Mouse (Mus musculus) liver, embryonic 11.5 days (tissue): Measurements from ENCODE around the gene Cdc73. TPM values are rescaled to one million over a fixed set of nuclear protein-coding genes. Genes with fewer than 3 reads are reported as not detected.
A peak's percentile ranks its signal among the peaks of the same experiment; 100 is the strongest.
"Not testable (repeated sequence)": the region's sequence is repeated elsewhere in the genome, so short reads cannot be mapped to it uniquely, and the experiment has no call there.

ENCODE experiments used
- ATAC-seq: fragments of 200-750 bp; cut with Nextera tagmentation; replicated peaks from 2 replicates; pipeline ENCODE4 v1.8.0; 2017; ENCODE audit warnings: moderate number of reproducible peaks, mild to moderate bottlenecking, moderate TSS enrichment, moderate library complexity; ENCODE audit not compliant: low FRiP score
- DNase-seq: peaks from one replicate; pipeline ENCODE4 v3.0.0-alpha.2; 2017; ENCODE audit warnings: low spot score
- H3K27ac ChIP-seq: fragments of 300-500 bp; sonication (generic); 2 replicates; pipeline ENCODE4 v1.5.1; 2014; ENCODE audit warnings: mild to moderate bottlenecking, low read depth, low read length, control low read depth
- H3K27me3 ChIP-seq: fragments of 300-500 bp; sonication (generic); replicated peaks from 2 replicates; pipeline ENCODE4 v1.6.1; 2014; ENCODE audit warnings: low read length, mixed read lengths; ENCODE audit not compliant: control insufficient read depth, insufficient read depth
- H3K36me3 ChIP-seq: fragments of 300-500 bp; sonication (generic); 2 replicates; pipeline ENCODE4 v1.6.1; 2014; ENCODE audit warnings: mild to moderate bottlenecking, low read length, moderate library complexity, mixed read lengths; ENCODE audit not compliant: control insufficient read depth, insufficient read depth
- H3K4me1 ChIP-seq: fragments of 300-500 bp; sonication (generic); replicated peaks from 2 replicates; pipeline ENCODE4 v1.6.1; 2014; ENCODE audit warnings: low read length, mixed read lengths; ENCODE audit not compliant: control insufficient read depth, insufficient read depth
- H3K4me2 ChIP-seq: fragments of 300-500 bp; sonication (generic); 2 replicates; pipeline ENCODE4 v1.6.1; 2014; ENCODE audit warnings: mild to moderate bottlenecking, control low read depth, moderate library complexity
- H3K4me3 ChIP-seq: fragments of 300-500 bp; sonication (generic); 2 replicates; pipeline ENCODE4 v1.5.1; 2014; ENCODE audit warnings: low read depth, low read length, control low read depth
- H3K9ac ChIP-seq: fragments of 300-500 bp; sonication (generic); 2 replicates; pipeline ENCODE4 v1.6.1; 2014; ENCODE audit warnings: low read depth, low read length, control low read depth
- H3K9me3 ChIP-seq: fragments of 300-500 bp; sonication (generic); 2 replicates; pipeline ENCODE4 v1.6.1; 2016; ENCODE audit warnings: low read length, inconsistent platforms, mixed read lengths; ENCODE audit not compliant: control insufficient read depth
- WGBS: fragments of 180-500 bp; shearing (Covaris S2); extraction: QIAGEN DNeasy Blood & Tissue Kit; methylation state at CpG from one replicate; pipeline ENCODE4 v1.1.7; 2014; 5-methylcytosine and 5-hydroxymethylcytosine counted together
- polyA plus RNA-seq: library from polyadenylated mRNA; unstranded; fragments of >200 nt; fragmentation: Nextera tagmentation; extraction: Ambion mirVana; gene quantifications from 2 replicates; pipeline ENCODE4 v1.2.1, GENCODE M21; 2014

Gene Cdc73
- polyA plus RNA-seq, 1 experiment from 2014 or later, result 15.9 TPM

- 75% methylated on average over 4 of the region's 4 CpGs for WGBS
- ATAC-seq, result no peak
Measured at GRCm38 (mm10) chr1:143707006-143707405, 4.3 kb upstream of the Cdc73 start.

DNA sequence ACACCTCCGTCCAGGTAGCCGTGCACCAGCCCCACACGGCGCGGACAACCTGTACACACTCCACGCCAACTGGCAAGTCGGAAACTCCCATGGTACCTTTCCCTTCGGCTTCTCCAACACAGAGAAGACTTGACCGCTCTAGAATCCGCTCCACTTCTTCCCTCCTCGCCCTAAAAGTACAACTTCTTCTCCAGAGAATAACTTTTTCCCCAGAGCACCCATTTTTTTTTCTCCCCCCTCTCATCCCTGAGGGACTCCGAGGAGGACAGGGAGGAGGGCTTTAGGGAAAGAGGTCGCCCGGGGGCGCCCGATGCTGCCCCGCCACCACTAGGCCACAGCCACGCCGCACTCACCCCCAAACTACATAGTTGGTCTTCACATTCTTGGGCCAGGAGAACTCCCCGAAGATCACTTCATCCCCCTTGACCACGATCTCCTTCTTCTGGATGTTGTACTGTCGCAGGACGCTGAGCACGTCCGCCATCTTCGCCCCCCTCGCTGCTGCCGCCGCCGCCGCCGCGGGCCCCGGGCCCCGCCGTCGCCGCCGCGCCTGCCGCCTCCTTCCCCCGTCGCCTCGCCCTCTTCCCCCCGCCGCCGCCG is 452 bp downstream of the Cdc73 start:
- H3K36me3 ChIP-seq, result peaks cover 4% of the 10 kb centered on the region; the same call in 1 of the 2 replicates
- peak overlapping the region; percentile 88 for H3K27ac ChIP-seq
- peaks cover 5% of the 10 kb centered on the region; the same call in 1 of the 2 replicates for H3K4me1 ChIP-seq
- H3K9me3 ChIP-seq, result no peaks in the 10 kb centered on the region
- ATAC-seq (peak; percentile 67), DNase-seq (no peak)
- no peaks in the 10 kb centered on the region for H3K27me3 ChIP-seq
- peak overlapping the region; percentile 91 for H3K9ac ChIP-seq
- WGBS, result under 1% methylated on average over 46 of the region's 48 CpGs
- peak overlapping the region; percentile 73 for H3K4me2 ChIP-seq
- peak overlapping the region; percentile 93 for H3K4me3 ChIP-seq

More at GRCm38 (mm10) chr1:143707006-143707405, 4.3 kb upstream of the Cdc73 start:
- Histone ChIP-seq H3K36me3 (no peaks in the 10 kb centered on the region), H3K9ac (no peak overlapping the region), H3K27me3 (no peaks in the 10 kb centered on the region), H3K27ac (no peak overlapping the region), H3K4me3 (no peak overlapping the region), H3K4me2 (no peak overlapping the region), H3K4me1 (no peaks in the 10 kb centered on the region), H3K9me3 (no peaks in the 10 kb centered on the region)
- no peak for DNase-seq

DNA sequence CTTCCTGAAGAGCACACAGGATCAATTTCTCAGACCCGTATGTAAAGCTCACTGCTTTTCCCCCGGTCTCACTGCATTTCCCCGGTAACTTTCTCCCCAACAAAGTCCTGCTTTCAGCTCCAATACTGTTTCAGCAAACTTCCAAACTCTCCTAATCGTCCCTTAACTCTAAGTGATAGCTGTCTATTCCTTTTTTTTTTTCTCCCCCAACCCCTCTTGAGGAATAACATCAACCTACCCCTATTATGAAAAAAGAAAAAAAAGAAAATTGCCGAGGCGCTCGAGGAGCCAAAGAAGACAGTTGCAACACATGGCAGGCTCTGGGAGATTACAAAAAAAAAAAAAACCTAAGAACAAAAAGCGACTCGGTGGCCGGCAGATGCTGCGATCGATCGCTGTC is 957 bp downstream of the Cdc73 start:
- no peaks in the 10 kb centered on the region for H3K9me3 ChIP-seq
- peak overlapping the region; percentile 88; the same call in 1 of the 2 replicates for H3K27ac ChIP-seq
- H3K27me3 ChIP-seq, result no peaks in the 10 kb centered on the region
- H3K4me2 ChIP-seq, result peak overlapping the region; percentile 73
- H3K36me3 ChIP-seq, result peaks cover 7% of the 10 kb centered on the region
- WGBS, result under 1% methylated on average over 13 of the region's 13 CpGs
- peak overlapping the region; percentile 91 for H3K9ac ChIP-seq
- no peak for ATAC-seq
- peaks cover 5% of the 10 kb centered on the region; the same call in 1 of the 2 replicates for H3K4me1 ChIP-seq
- no peak for DNase-seq
- H3K4me3 ChIP-seq, result peak overlapping the region; percentile 93

DNA sequence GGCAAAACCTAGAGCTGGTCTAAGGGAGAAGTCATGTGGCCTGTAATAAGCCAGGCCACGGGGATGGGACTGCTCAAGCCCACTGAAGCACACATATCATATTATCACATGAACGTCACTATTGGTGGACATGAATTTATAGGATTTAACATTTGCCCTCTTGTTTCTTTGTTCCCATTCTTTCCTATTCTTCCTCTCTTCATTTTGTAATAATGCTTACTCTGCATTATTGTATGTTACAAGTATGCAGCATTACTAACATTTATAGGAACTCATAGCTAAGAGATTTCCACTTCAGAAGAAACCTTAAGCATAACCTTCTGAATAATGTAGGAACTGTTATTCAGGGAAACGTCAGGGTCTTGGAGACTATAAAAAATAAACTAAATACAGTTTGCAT is 17.8 kb downstream of the Cdc73 start:
- no peak overlapping the region for H3K4me3 ChIP-seq

DNA sequence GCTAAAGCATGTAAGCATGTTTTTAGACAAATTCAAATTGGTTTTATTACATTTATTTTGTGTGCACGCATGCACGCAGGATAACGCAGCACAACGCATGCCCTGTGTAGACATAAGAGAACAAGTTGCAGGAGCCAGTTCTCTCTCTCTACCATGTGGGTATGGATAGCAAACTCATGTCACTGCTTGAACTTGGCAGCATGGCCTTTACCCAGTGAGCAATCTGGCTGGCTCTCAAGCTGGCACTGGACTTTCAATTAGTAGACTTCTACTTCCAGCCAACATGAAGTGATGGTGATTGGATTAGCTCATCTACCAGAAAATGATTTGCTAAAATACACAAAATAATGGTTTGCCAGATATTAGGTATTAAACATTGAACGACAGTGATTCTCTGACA is 21.6 kb downstream of the Cdc73 start:
- H3K4me1 ChIP-seq, result no peaks in the 10 kb centered on the region
- no peaks in the 10 kb centered on the region for H3K9me3 ChIP-seq
- WGBS, result 96% methylated on average over 5 of the region's 5 CpGs
- H3K4me2 ChIP-seq, result no peak overlapping the region
- peaks cover 11% of the 10 kb centered on the region for H3K36me3 ChIP-seq
- H3K27me3 ChIP-seq, result no peaks in the 10 kb centered on the region
- no peak overlapping the region for H3K27ac ChIP-seq
- H3K4me3 ChIP-seq, result no peak overlapping the region
- ATAC-seq, result no peak
- no peak for DNase-seq
- no peak overlapping the region for H3K9ac ChIP-seq

More for the DNA sequence above, 17.8 kb downstream of the Cdc73 start:
- H3K27ac ChIP-seq, result no peak overlapping the region
- no peaks in the 10 kb centered on the region for H3K27me3 ChIP-seq
- 87% methylated on average over 3 of the region's 3 CpGs for WGBS
- DNase-seq, result no peak
- ATAC-seq, result no peak
- no peaks in the 10 kb centered on the region for H3K4me1 ChIP-seq
- no peak overlapping the region for H3K9ac ChIP-seq
- no peak overlapping the region for H3K4me2 ChIP-seq
- peaks cover 11% of the 10 kb centered on the region for H3K36me3 ChIP-seq
- no peaks in the 10 kb centered on the region for H3K9me3 ChIP-seq

- WGBS, result 94% methylated on average over 4 of the region's 4 CpGs
- Histone ChIP-seq H3K4me1 (no peaks in the 10 kb centered on the region), H3K27me3 (no peaks in the 10 kb centered on the region), H3K36me3 (peaks cover 6% of the 10 kb centered on the region; the same call in 1 of the 2 replicates), H3K4me2 (no peak overlapping the region), H3K27ac (no peak overlapping the region), H3K4me3 (no peak overlapping the region), H3K9me3 (no peaks in the 10 kb centered on the region), H3K9ac (no peak overlapping the region)
- DNase-seq, result no peak
- no peak for ATAC-seq
Measured at GRCm38 (mm10) chr1:143675734-143676361, 26.8 kb downstream of the Cdc73 start.

DNA sequence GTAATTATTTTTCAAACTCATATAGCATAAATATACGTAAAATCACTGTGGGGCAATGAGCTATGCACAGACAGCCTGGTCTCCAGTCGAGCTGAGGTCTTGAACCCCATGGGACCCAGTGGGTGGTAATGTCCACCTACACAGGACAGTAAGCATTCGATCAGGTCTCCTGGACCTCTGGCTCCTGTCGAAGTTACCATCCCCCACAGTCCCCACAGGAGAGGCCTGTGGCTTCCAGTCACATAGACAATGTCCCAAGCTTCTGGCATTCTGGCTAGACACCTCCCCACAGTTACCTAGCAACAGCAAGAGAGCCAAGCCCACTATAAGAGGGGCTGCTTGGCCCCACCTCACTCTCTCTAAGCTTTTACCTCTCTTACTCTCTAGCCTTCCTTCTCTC is 37.9 kb downstream of the Cdc73 start:
- 92% methylated on average over 4 of the region's 4 CpGs for WGBS
- ATAC-seq, H3K4me1 ChIP-seq, DNase-seq, H3K9me3 ChIP-seq, H3K9ac ChIP-seq, H3K27me3 ChIP-seq, H3K36me3 ChIP-seq, H3K4me2 ChIP-seq, H3K4me3 ChIP-seq, H3K27ac ChIP-seq: not testable (repeated sequence)

DNA sequence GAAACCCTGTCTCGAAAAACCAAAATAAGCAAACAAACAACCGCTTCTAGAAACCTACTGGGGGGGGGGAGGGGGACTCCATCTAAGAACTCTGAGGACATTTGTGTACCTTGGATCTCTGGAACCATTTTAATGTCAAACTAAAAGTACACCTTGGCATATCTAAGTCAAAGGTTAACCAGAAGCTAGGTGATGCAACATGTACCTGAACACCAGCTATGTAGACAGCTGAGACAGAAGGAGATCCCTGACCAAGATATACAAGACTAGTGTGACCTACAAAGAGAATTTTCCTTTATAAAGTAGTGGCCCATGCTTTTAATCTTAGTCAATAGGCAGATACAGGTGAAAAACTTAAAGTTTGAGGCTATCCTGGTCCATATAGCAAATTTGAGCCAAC is 39.5 kb downstream of the Cdc73 start:
- no peaks in the 10 kb centered on the region for H3K4me1 ChIP-seq
- no peak overlapping the region for H3K9ac ChIP-seq
- H3K4me2 ChIP-seq, result no peak overlapping the region
- H3K9me3 ChIP-seq, result no peaks in the 10 kb centered on the region
- no peak overlapping the region for H3K27ac ChIP-seq
- H3K27me3 ChIP-seq, result no peaks in the 10 kb centered on the region
- peaks cover 5% of the 10 kb centered on the region; the same call in 1 of the 2 replicates for H3K36me3 ChIP-seq
- ATAC-seq (no peak), DNase-seq (no peak)
- no peak overlapping the region for H3K4me3 ChIP-seq
- WGBS, result 88% methylated on average over 2 of the region's 2 CpGs

- H3K27ac ChIP-seq, result no peak overlapping the region
- ATAC-seq (no peak), DNase-seq (no peak)
- H3K9ac ChIP-seq, result no peak overlapping the region
- H3K4me1 ChIP-seq, result no peaks in the 10 kb centered on the region
- H3K36me3 ChIP-seq, result peaks cover 5% of the 10 kb centered on the region
- H3K9me3 ChIP-seq, result no peaks in the 10 kb centered on the region
- no peak overlapping the region for H3K4me3 ChIP-seq
- H3K27me3 ChIP-seq, result no peaks in the 10 kb centered on the region
- 89% methylated on average over 3 of the region's 3 CpGs for WGBS
- no peak overlapping the region for H3K4me2 ChIP-seq
Measured at GRCm38 (mm10) chr1:143653646-143654045, 49.0 kb downstream of the Cdc73 start.
